Mouse (Mus musculus) T-cell, adult 66 days (primary cell): ENCODE results near the gene Olfr1499. TPM values are rescaled to one million over a fixed set of nuclear protein-coding genes. Genes with fewer than 3 reads are reported as not detected.

Source experiments
- total RNA-seq, 2 experiments: library from RNA; stranded (reverse); gene quantifications; 3 replicates in 1 of 2; 4 replicates in 1 of 2; pipeline ENCODE4 v1.2.4; 2023

Olfr1499 gene
- total RNA-seq = not detected

GRCm38 (mm10) chr19:13819347-13819746, at the start of gene Olfr1499:
Gene Olfr1499 (minus strand): TSS chr19:13819447.

GRCm38 (mm10) chr19:13861495-13861894, 42.2 kb upstream of the Olfr1499 start, which contains the start of gene Olfr1502:
Gene Olfr1502 (plus strand): TSS chr19:13861795.

GRCm38 (mm10) chr19:13850592-13850991, 31.3 kb upstream of the Olfr1499 start, which contains the start of gene Olfr1501:
Gene Olfr1501 (minus strand): TSS chr19:13850692.

GRCm38 (mm10) chr19:13830388-13830787, 11.1 kb upstream of the Olfr1499 start, which contains the start of gene Olfr1500:
Gene Olfr1500 (minus strand): TSS chr19:13830488.

GRCm38 (mm10) chr19:13798102-13798501, 21.1 kb downstream of the Olfr1499 start, which contains the start of gene Olfr1497:
Gene Olfr1497 (minus strand): TSS chr19:13798202.

GRCm38 (mm10) chr19:13777578-13777977, 41.7 kb downstream of the Olfr1499 start, which contains the start of gene Olfr1496:
Gene Olfr1496 (plus strand): TSS chr19:13777878.

GRCm38 (mm10) chr19:13764306-13764705, 54.9 kb downstream of the Olfr1499 start, which contains the start of gene Olfr1495:
Gene Olfr1495 (plus strand): TSS chr19:13764606.

Other genes starting within 250 kb of the Olfr1499 start
- not detected for gene Olfr1484, start 235.9 kb downstream of the Olfr1499 start, total RNA-seq
- gene Olfr1487, start 202.1 kb downstream of the Olfr1499 start, total RNA-seq = not detected
- not detected for gene Olfr1489, start 187.8 kb downstream of the Olfr1499 start, total RNA-seq
- gene Olfr1490, start 168.4 kb downstream of the Olfr1499 start, total RNA-seq = not detected
- gene Olfr1491, start 122.2 kb downstream of the Olfr1499 start, total RNA-seq = not detected
- gene Olfr1493-ps1, start 96.2 kb downstream of the Olfr1499 start, total RNA-seq = not detected
- not detected for gene Olfr1494, start 79.7 kb downstream of the Olfr1499 start, total RNA-seq
- gene Olfr1495, start 54.8 kb downstream of the Olfr1499 start, total RNA-seq = not detected
- not detected for gene Olfr1496, start 41.6 kb downstream of the Olfr1499 start, total RNA-seq
- not detected for gene Olfr1497, start 21.2 kb downstream of the Olfr1499 start, total RNA-seq
- gene Olfr1500, start 11.0 kb upstream of the Olfr1499 start, total RNA-seq = not detected
- gene Olfr1501, start 31.2 kb upstream of the Olfr1499 start, total RNA-seq = not detected
- not detected for gene Olfr1502, start 42.3 kb upstream of the Olfr1499 start, total RNA-seq
- gene Olfr1504, start 78.5 kb upstream of the Olfr1499 start, total RNA-seq = not detected
- gene Olfr1505, start 94.1 kb upstream of the Olfr1499 start, total RNA-seq = not detected